Mouse (Mus musculus) hindbrain, postnatal 0 days (tissue): ENCODE data around the gene Gnai2. TPM values are rescaled to one million over a fixed set of nuclear protein-coding genes. Genes with fewer than 3 reads are reported as not detected.

Experiments used
- ATAC-seq: fragments of 200-750 bp; cut with Nextera tagmentation; 2 replicates; pipeline ENCODE4 v1.8.0; 2017; ENCODE audit warnings: mild to moderate bottlenecking, moderate TSS enrichment, moderate library complexity
- DNase-seq: peaks from one replicate; pipeline ENCODE4 v3.0.0-alpha.2; 2015; ENCODE audit warnings: low spot score
- H3K27ac ChIP-seq: fragments of 300-500 bp; sonication (generic); 2 replicates; pipeline ENCODE4 v1.5.1; 2014; ENCODE audit warnings: mild to moderate bottlenecking
- H3K27me3 ChIP-seq: fragments of 300-500 bp; sonication (generic); 2 replicates; pipeline ENCODE4 v1.6.1; 2014; ENCODE audit warnings: low read length, mixed read lengths; ENCODE audit not compliant: insufficient read depth
- H3K36me3 ChIP-seq: fragments of 300-500 bp; sonication (generic); 2 replicates; pipeline ENCODE4 v1.6.1; 2014; ENCODE audit warnings: low read length, mixed read lengths; ENCODE audit not compliant: insufficient read depth
- H3K4me1 ChIP-seq: fragments of 300-500 bp; sonication (generic); 2 replicates; pipeline ENCODE4 v1.6.1; 2014; ENCODE audit warnings: antibody characterized with exemption, low read length, mixed read lengths; ENCODE audit not compliant: insufficient read depth
- H3K4me2 ChIP-seq: fragments of 300-500 bp; sonication (generic); 2 replicates; pipeline ENCODE4 v1.6.1; 2014; ENCODE audit warnings: low read depth, mild to moderate bottlenecking, low read length, moderate library complexity, mixed read lengths
- H3K4me3 ChIP-seq: fragments of 300-500 bp; sonication (generic); 2 replicates; pipeline ENCODE4 v1.5.1; 2014; ENCODE audit warnings: low read length
- H3K9ac ChIP-seq: fragments of 300-500 bp; sonication (generic); replicated peaks from 2 replicates; pipeline ENCODE4 v1.6.1; 2014; ENCODE audit warnings: mild to moderate bottlenecking, low read length, moderate library complexity, mixed read lengths
- H3K9me3 ChIP-seq: fragments of 300-500 bp; sonication (generic); 2 replicates; pipeline ENCODE4 v1.6.1; 2016; ENCODE audit warnings: low read length, mixed read lengths
- CTCF ChIP-seq: IDR thresholded peaks from 2 replicates; pipeline ENCODE4 v1.5.1; 2016; ENCODE audit warnings: antibody characterized with exemption, control low read depth, low read depth
- WGBS: fragments of 180-500 bp; shearing (Covaris S2); extraction: QIAGEN DNeasy Blood & Tissue Kit; methylation state at CpG from one replicate; pipeline ENCODE4 v1.1.7; 2014; 5-methylcytosine and 5-hydroxymethylcytosine counted together
- polyA plus RNA-seq: library from polyadenylated mRNA; unstranded; fragments of >200 nt; fragmentation: Nextera tagmentation; extraction: Ambion mirVana; gene quantifications from 2 replicates; pipeline ENCODE4 v1.2.1, GENCODE M21; 2015
- total RNA-seq: library from RNA; depleted of rRNA; stranded (reverse); fragments of >200 nt; gene quantifications from 2 replicates; pipeline ENCODE4 v1.2.3, GENCODE M21; 2014

Gene Gnai2
- total and polyA plus RNA-seq, 2 experiments from 2014 or later, result 287 to 334 TPM

GRCm38 (mm10) chr9:107676302-107676701, 41.1 kb upstream of the Gnai2 start:
- peaks cover 3% of the 10 kb centered on the region; the same call in 1 of the 2 replicates for H3K4me1 ChIP-seq
- ATAC-seq, result peak; percentile 48; the same call in 1 of the 2 replicates
- H3K9ac ChIP-seq, result peak overlapping the region; percentile 40
- peak overlapping the region; percentile 33 for H3K4me3 ChIP-seq
- H3K36me3 ChIP-seq, result no peaks in the 10 kb centered on the region
- peaks cover 7% of the 10 kb centered on the region for H3K27me3 ChIP-seq
- no peaks in the 10 kb centered on the region for H3K9me3 ChIP-seq
- TF ChIP-seq CTCF, result no peak
- H3K4me2 ChIP-seq, result peak overlapping the region; percentile 66
- H3K27ac ChIP-seq, result no peak overlapping the region
- peak; percentile 46 for DNase-seq
- WGBS, result under 1% methylated on average over 25 of the region's 25 CpGs

- TF ChIP-seq CTCF, result peak; percentile 93
- Histone ChIP-seq H3K4me1 (peaks cover 3% of the 10 kb centered on the region; the same call in 1 of the 2 replicates), H3K27ac (no peak overlapping the region), H3K4me3 (peak overlapping the region; percentile 33), H3K9ac (peak overlapping the region; percentile 40), H3K27me3 (peaks cover 7% of the 10 kb centered on the region), H3K36me3 (no peaks in the 10 kb centered on the region), H3K4me2 (peak overlapping the region; percentile 66), H3K9me3 (no peaks in the 10 kb centered on the region)
- ATAC-seq, result peak; percentile 69
- 1% methylated on average over 39 of the region's 39 CpGs for WGBS
- peak; percentile 88 for DNase-seq
Observed at GRCm38 (mm10) chr9:107675671-107676301, 40.6 kb upstream of the Gnai2 start.

- no peaks in the 10 kb centered on the region for H3K36me3 ChIP-seq
- WGBS, result 67% methylated on average over 9 of the region's 9 CpGs
- H3K4me1 ChIP-seq, result peaks cover 3% of the 10 kb centered on the region; the same call in 1 of the 2 replicates
- DNase-seq (no peak), ATAC-seq (no peak)
- no peak overlapping the region for H3K4me2 ChIP-seq
- H3K9me3 ChIP-seq, result no peaks in the 10 kb centered on the region
- no peak for TF ChIP-seq CTCF
- H3K27me3 ChIP-seq, result peaks cover 7% of the 10 kb centered on the region
- no peak overlapping the region for H3K9ac ChIP-seq
- no peak overlapping the region for H3K4me3 ChIP-seq
- H3K27ac ChIP-seq, result no peak overlapping the region
Observed at GRCm38 (mm10) chr9:107674609-107675429, 39.7 kb upstream of the Gnai2 start.

- peaks cover 7% of the 10 kb centered on the region; the same call in 1 of the 2 replicates for H3K4me1 ChIP-seq
- 60% methylated on average over 5 of the region's 5 CpGs for WGBS
- no peak for ATAC-seq
- no peaks in the 10 kb centered on the region for H3K36me3 ChIP-seq
- DNase-seq, result no peak
- peaks cover 14% of the 10 kb centered on the region for H3K27me3 ChIP-seq
- no peak overlapping the region for H3K27ac ChIP-seq
- no peak overlapping the region for H3K9ac ChIP-seq
- H3K9me3 ChIP-seq, result no peaks in the 10 kb centered on the region
- H3K4me2 ChIP-seq, result no peak overlapping the region
- no peak overlapping the region for H3K4me3 ChIP-seq
- TF ChIP-seq CTCF, result no peak
Observed at GRCm38 (mm10) chr9:107670259-107670658, 35.1 kb upstream of the Gnai2 start.

- H3K36me3 ChIP-seq, result no peaks in the 10 kb centered on the region
- H3K9ac ChIP-seq, result no peak within 1 kb of the TSS
- no peak for DNase-seq
- H3K27ac ChIP-seq, result no peak within 1 kb of the TSS
- H3K27me3 ChIP-seq, result peaks cover 14% of the 10 kb centered on the region; the same call in 1 of the 2 replicates
- 82% methylated on average over 9 of the region's 9 CpGs for WGBS
- H3K9me3 ChIP-seq, result no peaks in the 10 kb centered on the region
- TF ChIP-seq CTCF, result no peak
- no peak within 1 kb of the TSS for H3K4me3 ChIP-seq
- peaks cover 7% of the 10 kb centered on the region; the same call in 1 of the 2 replicates for H3K4me1 ChIP-seq
- ATAC-seq, result no peak
- no peak within 1 kb of the TSS for H3K4me2 ChIP-seq
Observed at GRCm38 (mm10) chr9:107669480-107669945, 34.3 kb upstream of the Gnai2 start, which contains the start of gene Slc38a3. Slc38a3 (minus strand) TSS chr9:107669530.

GRCm38 (mm10) chr9:107668916-107669315, 33.7 kb upstream of the Gnai2 start:
- no peak overlapping the region for H3K4me3 ChIP-seq
- no peaks in the 10 kb centered on the region for H3K9me3 ChIP-seq
- no peak overlapping the region for H3K9ac ChIP-seq
- ATAC-seq (no peak), DNase-seq (no peak)
- H3K36me3 ChIP-seq, result no peaks in the 10 kb centered on the region
- no peak for TF ChIP-seq CTCF
- 61% methylated on average over 3 of the region's 3 CpGs for WGBS
- H3K27ac ChIP-seq, result no peak overlapping the region
- no peak overlapping the region for H3K4me2 ChIP-seq
- H3K4me1 ChIP-seq, result peaks cover 10% of the 10 kb centered on the region; the same call in 1 of the 2 replicates
- H3K27me3 ChIP-seq, result peaks cover 14% of the 10 kb centered on the region; the same call in 1 of the 2 replicates
